Mouse (Mus musculus) embryo, embryonic 10 days (tissue): Measurements from ENCODE around the gene Ift81.

Source experiments
- DNase-seq: peaks from one replicate; pipeline ENCODE4 v3.0.0-alpha.2; 2015; ENCODE audit warnings: low spot score

The Ift81 gene

DNA sequence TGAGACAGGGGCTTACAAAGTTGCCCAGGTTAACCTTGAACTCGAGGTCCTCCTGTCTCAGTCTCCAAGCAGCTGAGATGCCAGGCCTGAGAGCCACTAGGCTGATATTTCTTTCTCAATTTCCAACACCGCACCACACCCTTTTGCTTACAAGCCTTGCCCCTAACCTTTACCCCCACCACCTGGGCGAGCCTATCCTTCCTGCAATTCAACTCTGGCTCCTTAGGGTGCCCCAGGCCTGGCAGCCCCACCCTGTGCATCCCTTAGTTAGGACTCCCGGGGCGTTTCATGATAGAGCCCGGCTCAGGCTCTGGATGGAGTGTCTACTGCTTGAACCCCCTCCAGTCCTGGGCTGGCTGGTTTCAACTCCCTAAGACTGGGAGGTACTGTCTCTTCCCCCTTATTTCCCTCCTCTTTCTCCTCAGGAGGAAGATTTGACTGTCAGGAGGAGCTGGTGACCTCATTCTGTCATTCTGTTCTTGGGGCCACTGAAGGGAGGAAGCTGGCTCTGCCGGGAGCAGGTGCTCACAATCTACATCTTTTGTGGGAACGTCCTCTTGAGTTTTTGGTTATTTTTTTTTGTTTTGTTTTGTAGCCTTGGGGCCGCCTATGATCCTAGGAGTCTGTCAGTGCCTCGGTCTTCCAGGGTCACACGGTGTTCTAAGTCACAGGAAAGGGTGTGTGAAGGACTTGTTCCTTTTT lies 98.1 kb downstream of the Ift81 start:
- DNase-seq, result no peak

- DNase-seq, result no peak
Measured at GRCm38 (mm10) chr5:122514127-122514521, 100.2 kb downstream of the Ift81 start.

- no peak for DNase-seq
Measured at GRCm38 (mm10) chr5:122513421-122514126, 100.7 kb downstream of the Ift81 start.

DNA sequence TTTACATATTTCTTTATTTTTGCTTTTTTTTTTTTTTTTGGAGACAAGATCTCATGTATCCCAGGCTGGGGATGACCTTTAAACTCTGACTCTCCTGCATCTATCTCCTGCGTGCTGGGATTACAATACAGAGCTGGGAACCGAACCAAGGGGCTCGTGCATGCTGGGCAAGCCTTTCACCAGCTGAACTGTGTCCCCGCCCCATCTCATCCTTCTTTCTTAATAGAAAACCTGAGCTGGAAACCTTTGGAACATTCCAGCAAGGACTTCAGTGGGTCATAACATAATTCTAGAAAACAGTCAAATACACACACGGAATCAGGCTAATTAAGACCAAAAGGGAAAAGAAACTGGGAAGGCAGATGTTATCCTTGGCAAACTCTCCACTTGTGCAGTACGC lies 102.3 kb downstream of the Ift81 start:
- no peak for DNase-seq

GRCm38 (mm10) chr5:122511405-122511804 lies 102.9 kb downstream of the Ift81 start:
- no peak for DNase-seq

DNA sequence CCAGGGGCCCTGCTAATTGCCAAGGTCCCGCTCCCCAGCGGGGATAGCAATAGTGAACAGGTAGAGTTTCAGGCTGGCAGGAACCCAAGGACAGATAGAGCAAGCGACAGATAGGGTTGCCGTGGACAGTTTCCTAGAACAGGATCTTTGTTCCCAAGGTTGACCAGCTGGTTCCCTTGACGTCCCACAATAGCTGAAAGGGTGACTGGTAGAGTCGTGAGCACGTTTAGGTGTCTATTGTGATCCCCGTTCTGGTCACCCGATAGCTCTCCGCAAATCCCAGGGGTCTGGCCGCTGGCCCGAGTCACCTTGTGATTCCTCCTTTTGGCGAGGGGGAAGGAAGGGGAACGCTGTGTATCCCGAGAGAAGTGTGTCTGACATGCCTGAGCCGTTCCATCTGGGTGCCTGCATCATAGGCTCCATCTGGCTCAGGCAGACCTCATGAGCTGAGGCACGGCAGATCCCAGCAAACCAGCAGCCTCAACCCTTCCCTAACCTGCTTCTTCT lies 103.6 kb downstream of the Ift81 start:
- no peak for DNase-seq

DNA sequence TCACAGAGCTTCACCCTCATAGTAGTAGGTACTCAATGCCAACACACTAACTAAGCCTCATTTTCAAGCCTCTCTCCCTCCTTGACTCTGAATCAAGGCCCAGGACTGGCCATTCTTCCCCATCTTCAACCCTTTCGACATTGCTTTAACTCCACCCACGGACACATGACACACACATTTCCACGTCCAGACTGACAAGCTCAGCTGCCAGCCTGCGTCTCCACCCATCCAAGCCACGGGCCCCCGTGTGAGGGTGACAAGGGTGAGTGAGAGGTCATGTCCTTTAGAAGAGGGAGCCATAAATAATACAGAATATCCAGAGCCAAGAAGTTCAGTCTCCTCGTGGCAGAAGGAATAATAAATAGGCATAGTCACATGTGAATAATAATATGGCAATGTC lies 104.7 kb downstream of the Ift81 start:
- no peak for DNase-seq

DNA sequence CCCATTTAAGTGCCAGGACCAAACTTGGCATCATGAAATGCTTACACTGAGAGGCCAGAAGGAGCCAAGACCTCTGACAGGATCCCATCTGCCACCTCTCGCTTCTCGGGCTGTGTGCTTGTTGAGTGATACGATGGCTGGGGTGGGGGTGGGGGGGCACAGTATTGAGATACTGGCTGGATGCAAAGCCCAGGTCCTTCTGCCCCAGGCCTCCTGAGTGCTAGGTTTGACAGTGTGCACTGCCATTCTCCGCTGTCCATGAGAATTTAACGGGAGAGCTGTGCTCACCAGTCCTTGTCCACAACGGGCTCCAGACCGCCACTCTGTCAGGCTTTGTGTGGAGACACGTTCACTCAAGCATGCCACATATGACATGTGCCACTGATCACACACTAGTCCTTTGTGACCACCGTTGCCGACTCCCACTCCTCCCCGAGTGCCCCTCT lies 105.4 kb downstream of the Ift81 start:
- no peak for DNase-seq

DNA sequence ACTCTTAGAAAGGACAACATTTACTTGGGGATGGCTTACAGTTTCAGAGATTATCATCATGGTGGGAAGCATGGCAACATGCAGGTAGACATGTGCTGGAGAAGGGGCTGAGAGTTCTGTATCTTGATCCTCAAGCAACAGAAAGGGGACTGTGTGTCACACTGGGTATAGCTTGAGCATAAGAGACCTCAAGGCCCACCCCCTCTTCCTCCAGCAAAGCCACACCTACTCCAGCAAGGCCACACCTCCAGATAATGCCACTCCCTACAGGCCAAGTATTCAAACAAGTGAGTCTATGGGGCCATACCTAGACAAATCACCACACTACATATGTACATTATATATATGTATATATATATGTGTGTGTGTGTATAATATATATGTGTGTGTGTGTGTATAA lies 106.9 kb downstream of the Ift81 start:
- no peak for DNase-seq

- no peak for DNase-seq
Measured at GRCm38 (mm10) chr5:122506462-122506861, 107.9 kb downstream of the Ift81 start.

GRCm38 (mm10) chr5:122505554-122505953 lies 108.8 kb downstream of the Ift81 start:
- DNase-seq, result no peak

DNA sequence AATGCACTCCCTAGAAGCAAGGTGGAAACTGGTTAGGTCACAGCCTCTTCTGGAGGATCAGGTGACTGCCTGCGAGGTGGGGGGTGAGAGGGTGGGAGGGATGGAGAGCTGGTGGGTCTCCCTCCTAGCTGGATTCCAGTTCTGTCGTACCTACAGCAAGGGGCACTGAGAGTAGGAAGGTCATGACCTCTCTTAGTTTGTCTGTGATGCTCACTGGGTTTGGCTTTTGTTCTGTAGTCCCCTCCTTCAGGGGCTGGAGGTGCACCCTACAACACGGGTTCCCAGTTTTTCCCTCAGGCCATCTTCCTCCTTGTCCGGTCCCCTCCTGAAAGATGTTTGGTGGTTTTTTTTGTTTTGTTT lies 110.6 kb downstream of the Ift81 start:
- no peak for DNase-seq

DNA sequence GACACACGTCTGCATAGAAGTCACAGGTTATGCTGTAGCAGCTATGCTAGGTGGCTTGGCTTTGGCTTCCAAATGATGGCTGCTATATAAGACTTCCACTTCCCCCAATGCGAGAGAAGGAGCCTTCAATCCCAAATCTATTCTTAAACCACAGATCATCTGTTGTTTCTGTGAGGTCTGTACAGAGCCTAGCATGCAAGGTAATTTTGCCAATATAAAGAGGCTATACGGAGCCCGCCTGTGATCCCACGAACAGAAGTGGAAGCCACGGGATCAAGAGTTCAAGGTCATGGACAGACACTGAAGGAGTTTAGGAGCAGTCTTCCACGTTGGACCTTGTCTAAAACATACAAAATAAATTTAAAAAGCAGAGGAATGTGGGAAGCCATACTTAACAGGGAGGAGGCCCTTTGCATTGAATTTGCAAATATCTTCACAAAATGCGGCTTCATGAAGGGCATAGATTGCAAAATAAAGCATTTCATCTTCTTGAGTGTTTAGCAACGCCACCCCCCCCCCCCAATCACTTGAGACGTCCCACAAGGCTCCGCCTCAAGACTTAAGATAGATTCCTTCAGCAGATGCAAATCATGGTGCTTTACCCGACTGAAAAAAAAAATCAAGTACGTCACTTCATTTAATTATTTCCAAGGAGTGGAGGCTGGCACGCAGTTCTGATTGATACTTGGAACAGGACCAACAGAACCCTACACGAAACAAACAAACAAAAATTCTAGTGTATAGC lies 111.1 kb downstream of the Ift81 start:
- DNase-seq, result no peak

DNA sequence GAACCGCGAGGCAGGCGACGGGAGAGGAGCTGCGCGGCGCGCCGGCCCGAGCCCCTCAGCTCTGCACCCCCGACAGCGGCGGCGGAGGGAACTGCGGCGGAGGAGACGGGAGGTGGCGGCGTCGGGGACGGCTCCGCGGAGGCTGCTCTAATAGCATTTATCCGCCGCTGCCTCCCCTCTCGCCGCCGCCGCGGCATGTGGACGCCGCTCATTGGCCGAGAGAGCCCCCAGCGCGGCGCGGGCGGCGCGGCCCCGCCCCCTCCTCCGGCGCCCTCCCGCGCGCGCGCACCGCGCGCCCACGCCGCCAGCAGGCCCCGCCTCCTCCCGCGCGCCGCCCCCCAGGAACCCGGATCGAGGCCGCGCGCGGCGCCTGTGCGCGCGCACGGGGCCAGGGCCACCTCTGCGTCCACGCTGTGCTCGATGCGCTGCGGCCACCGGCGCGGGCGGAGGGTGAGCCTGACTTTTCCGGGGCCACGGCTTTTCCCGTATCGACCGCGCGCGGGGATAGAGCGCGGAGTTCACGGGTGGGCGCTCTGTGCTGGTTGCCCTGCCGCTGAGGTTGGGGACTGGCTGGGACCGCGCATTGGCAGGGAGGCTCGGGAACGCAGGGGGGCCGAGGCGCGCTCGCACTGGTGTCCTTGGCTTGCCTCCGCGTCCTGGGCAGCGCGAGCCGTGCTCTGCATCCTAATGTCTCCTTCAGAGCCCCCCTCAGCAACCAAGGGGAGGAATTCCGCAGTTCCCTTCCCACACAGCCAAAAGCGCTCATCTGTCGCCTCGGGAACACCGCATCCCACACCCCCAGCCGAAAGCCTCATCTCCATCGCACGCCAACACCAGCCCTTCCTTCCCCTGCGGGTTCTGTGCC lies 112.0 kb downstream of the Ift81 start, which contains the start of gene Atp2a2:
Gene Atp2a2, minus strand, starts transcription at position 149 of the 865 bp plus-strand sequence.
- peak; percentile 94 for DNase-seq

- peak; percentile 69 for DNase-seq
Measured at GRCm38 (mm10) chr5:122501101-122502076, 112.9 kb downstream of the Ift81 start.

- no peak for DNase-seq
Measured at GRCm38 (mm10) chr5:122500563-122500962, 113.8 kb downstream of the Ift81 start.
